Mouse (Mus musculus) stomach, postnatal 0 days (tissue): ENCODE data around the gene Ccl24. TPM values are rescaled to one million over a fixed set of nuclear protein-coding genes. Genes with fewer than 3 reads are reported as not detected.

Source experiments
- ATAC-seq: fragments of 200-750 bp; cut with Nextera tagmentation; 2 replicates; pipeline ENCODE4 v1.8.0; 2017; ENCODE audit not compliant: low FRiP score, low TSS enrichment
- DNase-seq: peaks from one replicate; pipeline ENCODE4 v3.0.0-alpha.2; 2016; ENCODE audit warnings: low spot score
- H3K27ac ChIP-seq: fragments of 300-500 bp; sonication (generic); replicated peaks from 2 replicates; pipeline ENCODE4 v1.5.1; 2014; ENCODE audit warnings: mild to moderate bottlenecking, control low read depth
- H3K27me3 ChIP-seq: fragments of 300-500 bp; sonication (generic); 2 replicates; pipeline ENCODE4 v1.6.1; 2014; ENCODE audit warnings: low read length; ENCODE audit not compliant: control insufficient read depth, insufficient read depth
- H3K36me3 ChIP-seq: fragments of 300-500 bp; sonication (generic); 2 replicates; pipeline ENCODE4 v1.6.1; 2014; ENCODE audit warnings: low read length, mixed read lengths; ENCODE audit not compliant: control insufficient read depth, insufficient read depth
- H3K4me1 ChIP-seq: fragments of 300-500 bp; sonication (generic); replicated peaks from 2 replicates; pipeline ENCODE4 v1.6.1; 2014; ENCODE audit warnings: antibody characterized with exemption; ENCODE audit not compliant: control insufficient read depth, insufficient read depth
- H3K4me2 ChIP-seq: fragments of 300-500 bp; sonication (generic); replicated peaks from 2 replicates; pipeline ENCODE4 v1.6.1; 2014; ENCODE audit warnings: low read depth, mild to moderate bottlenecking, control low read depth, moderate library complexity
- H3K4me3 ChIP-seq: fragments of 300-500 bp; sonication (generic); 2 replicates; pipeline ENCODE4 v1.5.1; 2014; ENCODE audit warnings: low read depth, low read length, control low read depth
- H3K9ac ChIP-seq: fragments of 300-500 bp; sonication (generic); 2 replicates; pipeline ENCODE4 v1.6.1; 2014; ENCODE audit warnings: mild to moderate bottlenecking, low read length, control low read depth, mixed read lengths
- H3K9me3 ChIP-seq: fragments of 300-500 bp; sonication (generic); 2 replicates; pipeline ENCODE4 v1.6.1; 2016; ENCODE audit warnings: low read length; ENCODE audit not compliant: control insufficient read depth
- CTCF ChIP-seq: IDR thresholded peaks from 2 replicates; pipeline ENCODE4 v1.5.1; 2016; ENCODE audit warnings: antibody characterized with exemption, low read depth, mild to moderate bottlenecking, moderate library complexity
- EP300 ChIP-seq: optimal IDR thresholded peaks from 2 replicates; pipeline ENCODE3; 2016; ENCODE audit warnings: antibody characterized with exemption
- WGBS: fragments of 180-500 bp; shearing (Covaris S2); extraction: QIAGEN DNeasy Blood & Tissue Kit; methylation state at CpG from one replicate; pipeline ENCODE4 v1.1.7; 2014; 5-methylcytosine and 5-hydroxymethylcytosine counted together
- polyA plus RNA-seq: library from polyadenylated mRNA; unstranded; fragments of >200 nt; fragmentation: Nextera tagmentation; extraction: Ambion mirVana; gene quantifications from 2 replicates; pipeline ENCODE4 v1.2.1, GENCODE M21; 2015

Ccl24 gene
- polyA plus RNA-seq, 1 experiment from 2014 or later, result 1.7 TPM

- no peak for DNase-seq
Observed at GRCm38 (mm10) chr5:135589996-135590784, 17.3 kb upstream of the Ccl24 start.

GRCm38 (mm10) chr5:135587764-135588163 is 14.9 kb upstream of the Ccl24 start:
- DNase-seq (no peak), ATAC-seq (no peak)
- Histone ChIP-seq H3K9me3 (no peaks in the 10 kb centered on the region), H3K4me1 (no peaks in the 10 kb centered on the region), H3K27ac (no peak overlapping the region), H3K4me3 (no peak overlapping the region), H3K4me2 (no peak overlapping the region), H3K9ac (no peak overlapping the region), H3K27me3 (no peaks in the 10 kb centered on the region), H3K36me3 (no peaks in the 10 kb centered on the region)
- TF ChIP-seq CTCF, result no peak
- no peak for TF ChIP-seq EP300
- 85% methylated on average over 4 of the region's 4 CpGs for WGBS

More at GRCm38 (mm10) chr5:135589996-135590784, 17.3 kb upstream of the Ccl24 start:
- H3K4me1 ChIP-seq, result no peaks in the 10 kb centered on the region
- no peaks in the 10 kb centered on the region for H3K9me3 ChIP-seq
- no peak for ATAC-seq
- no peak overlapping the region for H3K27ac ChIP-seq
- TF ChIP-seq CTCF (no peak), EP300 (no peak)
- 76% methylated on average over 12 of the region's 12 CpGs for WGBS
- no peak overlapping the region for H3K9ac ChIP-seq
- H3K27me3 ChIP-seq, result no peaks in the 10 kb centered on the region
- H3K36me3 ChIP-seq, result no peaks in the 10 kb centered on the region
- no peak overlapping the region for H3K4me2 ChIP-seq
- no peak overlapping the region for H3K4me3 ChIP-seq

GRCm38 (mm10) chr5:135585691-135586090 is 12.8 kb upstream of the Ccl24 start:
- Histone ChIP-seq H3K27me3 (no peaks in the 10 kb centered on the region), H3K4me1 (no peaks in the 10 kb centered on the region), H3K9ac (no peak overlapping the region), H3K4me2 (no peak overlapping the region), H3K27ac (no peak overlapping the region), H3K9me3 (no peaks in the 10 kb centered on the region), H3K4me3 (no peak overlapping the region), H3K36me3 (no peaks in the 10 kb centered on the region)
- no peak for TF ChIP-seq EP300
- TF ChIP-seq CTCF, result no peak
- DNase-seq (no peak), ATAC-seq (no peak)
- WGBS, result 82% methylated on average over 8 of the region's 8 CpGs

GRCm38 (mm10) chr5:135582330-135582729 is 9.5 kb upstream of the Ccl24 start:
- Histone ChIP-seq H3K36me3 (no peaks in the 10 kb centered on the region), H3K9ac (no peak overlapping the region), H3K9me3 (no peaks in the 10 kb centered on the region), H3K27me3 (no peaks in the 10 kb centered on the region), H3K4me2 (no peak overlapping the region), H3K4me1 (no peaks in the 10 kb centered on the region), H3K27ac (no peak overlapping the region), H3K4me3 (no peak overlapping the region)
- WGBS, result 75% methylated on average over 4 of the region's 4 CpGs
- ATAC-seq, result no peak
- TF ChIP-seq CTCF (no peak), EP300 (no peak)
- no peak for DNase-seq

- Histone ChIP-seq H3K4me2 (no peak overlapping the region), H3K4me1 (no peaks in the 10 kb centered on the region), H3K9me3 (no peaks in the 10 kb centered on the region), H3K9ac (no peak overlapping the region), H3K27me3 (no peaks in the 10 kb centered on the region), H3K27ac (no peak overlapping the region), H3K4me3 (no peak overlapping the region), H3K36me3 (no peaks in the 10 kb centered on the region)
- no peak for DNase-seq
- ATAC-seq, result no peak
- TF ChIP-seq EP300 (no peak), CTCF (no peak)
- 85% methylated on average over 10 of the region's 10 CpGs for WGBS
Observed at GRCm38 (mm10) chr5:135579331-135579751, 6.5 kb upstream of the Ccl24 start.

- Histone ChIP-seq H3K4me2 (no peak overlapping the region), H3K27me3 (no peaks in the 10 kb centered on the region), H3K36me3 (no peaks in the 10 kb centered on the region), H3K4me1 (no peaks in the 10 kb centered on the region), H3K9ac (no peak overlapping the region), H3K4me3 (no peak overlapping the region), H3K27ac (no peak overlapping the region), H3K9me3 (no peaks in the 10 kb centered on the region)
- TF ChIP-seq EP300 (no peak), CTCF (no peak)
- 72% methylated on average over 4 of the region's 4 CpGs for WGBS
- DNase-seq, result no peak
- no peak for ATAC-seq
Observed at GRCm38 (mm10) chr5:135576055-135576454, 3.2 kb upstream of the Ccl24 start.
